Mouse (Mus musculus) neural tube, embryonic 15.5 days (tissue): ENCODE measurements around the gene Ythdc1. TPM values are rescaled to one million over a fixed set of nuclear protein-coding genes. Genes with fewer than 3 reads are reported as not detected.
"Not testable (repeated sequence)": the region's sequence is repeated elsewhere in the genome, so short reads cannot be mapped to it uniquely, and the experiment has no call there.

Experiments
- ATAC-seq: fragments of 200-750 bp; cut with Nextera tagmentation; 2 replicates; pipeline ENCODE4 v1.8.0; 2017; ENCODE audit warnings: mild to moderate bottlenecking, moderate TSS enrichment, moderate library complexity; ENCODE audit not compliant: low FRiP score
- H3K27ac ChIP-seq: fragments of 300-500 bp; sonication (generic); replicated peaks from 2 replicates; pipeline ENCODE4 v1.5.1; 2015; ENCODE audit warnings: mild to moderate bottlenecking, inconsistent platforms
- H3K27me3 ChIP-seq: fragments of 300-500 bp; sonication (generic); replicated peaks from 2 replicates; pipeline ENCODE4 v1.6.1; 2015; ENCODE audit warnings: inconsistent platforms
- H3K36me3 ChIP-seq: fragments of 300-500 bp; sonication (generic); 2 replicates; pipeline ENCODE4 v1.6.1; 2015; ENCODE audit warnings: inconsistent platforms
- H3K4me1 ChIP-seq: fragments of 300-500 bp; sonication (generic); 2 replicates; pipeline ENCODE4 v1.6.1; 2015; ENCODE audit warnings: inconsistent platforms
- H3K4me2 ChIP-seq: fragments of 300-500 bp; sonication (generic); 2 replicates; pipeline ENCODE4 v1.6.1; 2015; ENCODE audit warnings: inconsistent platforms, mild to moderate bottlenecking, moderate library complexity
- H3K4me3 ChIP-seq: fragments of 300-500 bp; sonication (generic); replicated peaks from 2 replicates; pipeline ENCODE4 v1.5.1; 2015; ENCODE audit warnings: mild to moderate bottlenecking, inconsistent platforms
- H3K9ac ChIP-seq: fragments of 300-500 bp; sonication (generic); replicated peaks from 2 replicates; pipeline ENCODE4 v1.6.1; 2015; ENCODE audit warnings: mild to moderate bottlenecking, inconsistent platforms
- H3K9me3 ChIP-seq: fragments of 300-500 bp; sonication (generic); replicated peaks from 2 replicates; pipeline ENCODE4 v1.6.1; 2016; ENCODE audit warnings: inconsistent platforms
- WGBS: fragments of 180-500 bp; shearing (Covaris S2); methylation state at CpG from one replicate; pipeline ENCODE4 v1.1.7; 2015; ENCODE audit warnings: mixed read lengths; 5-methylcytosine and 5-hydroxymethylcytosine counted together
- polyA plus RNA-seq: library from polyadenylated mRNA; unstranded; fragments of >200 nt; fragmentation: Nextera tagmentation; extraction: Ambion mirVana; gene quantifications from 2 replicates; pipeline ENCODE4 v1.2.1, GENCODE M21; 2015

Ythdc1 gene
- polyA plus RNA-seq, 1 experiment from 2014 or later: 31.5 TPM

DNA sequence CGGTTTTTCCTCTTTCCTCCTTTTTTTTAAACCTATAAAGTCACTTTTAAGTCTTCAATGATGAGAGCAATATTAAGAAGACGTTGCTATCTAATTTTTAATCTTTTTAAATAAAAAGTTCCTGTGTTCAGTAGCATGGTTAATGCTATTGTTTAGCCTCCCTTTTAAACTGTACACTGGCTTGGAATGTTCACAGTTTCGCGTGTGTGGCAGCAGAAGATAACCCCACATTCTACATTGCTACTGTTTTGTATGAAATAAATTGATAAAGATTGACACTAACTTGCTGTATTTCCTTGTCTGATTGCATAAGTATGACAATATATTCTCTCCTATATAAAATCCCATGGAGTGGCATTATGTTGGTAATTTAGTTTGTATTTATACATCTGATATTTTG lies 32.4 kb downstream of the Ythdc1 start:
- ATAC-seq, H3K9me3 ChIP-seq, H3K4me3 ChIP-seq, H3K4me2 ChIP-seq, H3K27me3 ChIP-seq, H3K4me1 ChIP-seq, H3K9ac ChIP-seq, H3K27ac ChIP-seq: not testable (repeated sequence)
- 96% methylated on average over 4 of the region's 4 CpGs for WGBS
- peaks cover 22% of the 10 kb centered on the region for H3K36me3 ChIP-seq

DNA sequence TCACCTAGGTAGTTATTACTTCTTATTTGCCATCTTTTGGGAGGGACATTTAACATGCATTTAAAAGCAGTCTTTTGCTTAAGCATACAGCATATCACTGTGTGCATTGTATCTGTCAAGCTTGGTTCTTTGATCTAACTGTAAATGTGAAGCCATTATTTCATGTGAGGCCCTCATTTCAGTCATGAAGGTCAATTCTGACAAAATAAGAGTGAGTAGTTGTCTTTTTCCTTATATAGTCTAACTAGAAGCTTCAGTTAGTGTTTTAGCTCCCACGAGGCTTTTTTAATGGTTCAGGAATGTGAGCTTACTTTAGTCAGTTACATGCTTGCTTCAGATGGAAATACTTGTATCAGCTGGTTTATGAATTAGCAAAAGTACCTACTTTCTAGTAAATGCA lies 34.1 kb downstream of the Ythdc1 start:
- no peaks in the 10 kb centered on the region for H3K27me3 ChIP-seq
- no peaks in the 10 kb centered on the region for H3K9me3 ChIP-seq
- WGBS: 96% methylated on average over 1 of the region's 1 CpGs
- no peak for ATAC-seq
- no peak overlapping the region for H3K27ac ChIP-seq
- no peak overlapping the region for H3K4me2 ChIP-seq
- no peak overlapping the region for H3K4me3 ChIP-seq
- H3K9ac ChIP-seq: no peak overlapping the region
- no peaks in the 10 kb centered on the region for H3K4me1 ChIP-seq
- H3K36me3 ChIP-seq: peaks cover 20% of the 10 kb centered on the region

DNA sequence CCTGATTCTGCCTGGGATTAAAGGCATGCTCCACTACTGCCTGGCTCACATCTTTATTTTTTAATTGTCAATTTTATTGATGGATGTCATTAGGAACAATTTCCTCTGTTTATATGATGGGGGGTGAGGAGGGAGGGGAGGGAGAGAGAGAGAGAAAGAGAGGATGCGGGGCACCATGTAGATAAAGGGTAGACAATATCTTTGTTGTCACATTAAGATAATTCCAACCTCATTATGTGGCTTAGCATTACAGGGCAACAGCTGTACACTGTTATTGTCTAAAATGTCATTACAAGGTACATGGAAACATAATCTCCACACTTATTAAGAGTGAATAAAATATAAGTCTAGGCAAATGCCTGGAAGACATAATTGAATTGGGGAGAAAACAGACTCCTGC lies 35.5 kb downstream of the Ythdc1 start:
- H3K9ac ChIP-seq: no peak overlapping the region
- 88% methylated on average over 1 of the region's 1 CpGs for WGBS
- H3K4me1 ChIP-seq: no peaks in the 10 kb centered on the region
- H3K4me2 ChIP-seq: no peak overlapping the region
- no peaks in the 10 kb centered on the region for H3K9me3 ChIP-seq
- no peak overlapping the region for H3K4me3 ChIP-seq
- H3K36me3 ChIP-seq: peaks cover 17% of the 10 kb centered on the region
- H3K27ac ChIP-seq: no peak overlapping the region
- no peaks in the 10 kb centered on the region for H3K27me3 ChIP-seq
- no peak for ATAC-seq

DNA sequence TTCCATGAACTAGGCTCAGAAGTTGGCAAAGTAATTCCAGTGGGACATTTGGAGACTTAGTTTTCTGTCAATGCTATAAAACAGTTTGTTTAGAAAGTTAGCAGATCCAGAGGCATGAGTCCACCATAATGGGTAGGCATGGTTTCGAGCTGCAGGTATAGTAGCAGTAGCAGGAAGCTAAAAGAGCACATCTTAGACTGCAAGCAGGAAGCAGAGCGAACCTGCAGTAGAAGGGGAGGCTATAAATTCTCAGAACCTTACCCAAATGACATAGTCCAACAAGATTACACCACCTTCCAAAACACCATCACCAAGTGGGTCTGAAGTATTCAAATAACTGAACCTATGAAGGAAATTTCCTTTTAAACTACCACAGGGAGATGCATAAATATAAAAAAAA lies 36.2 kb downstream of the Ythdc1 start:
- peaks cover 17% of the 10 kb centered on the region for H3K36me3 ChIP-seq
- H3K9ac ChIP-seq: no peak overlapping the region
- 96% methylated on average over 2 of the region's 2 CpGs for WGBS
- no peaks in the 10 kb centered on the region for H3K4me1 ChIP-seq
- H3K9me3 ChIP-seq: no peaks in the 10 kb centered on the region
- H3K27ac ChIP-seq: no peak overlapping the region
- no peaks in the 10 kb centered on the region for H3K27me3 ChIP-seq
- no peak for ATAC-seq
- H3K4me2 ChIP-seq: no peak overlapping the region
- no peak overlapping the region for H3K4me3 ChIP-seq

DNA sequence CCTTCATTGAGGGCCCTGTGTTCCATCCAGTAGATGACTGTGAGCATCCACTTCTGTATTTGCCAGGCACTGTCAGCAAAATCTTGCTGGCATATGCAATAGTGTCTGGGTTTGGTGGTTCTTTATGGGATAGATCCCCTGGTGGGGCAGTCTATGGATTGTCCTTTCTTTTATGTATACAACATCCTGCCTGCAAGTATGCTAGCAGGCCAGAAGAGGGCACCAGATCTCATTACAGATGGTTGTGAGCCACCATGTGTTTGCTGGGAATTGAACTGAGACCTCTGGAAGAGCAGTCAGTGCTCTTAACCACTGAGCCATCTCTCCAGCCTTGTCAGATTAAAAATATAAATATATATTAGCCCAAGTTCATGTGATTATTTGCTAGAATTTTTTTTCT lies 37.2 kb downstream of the Ythdc1 start:
- H3K27ac ChIP-seq, H3K4me2 ChIP-seq, H3K27me3 ChIP-seq, H3K4me1 ChIP-seq, H3K36me3 ChIP-seq, ATAC-seq, H3K4me3 ChIP-seq, H3K9ac ChIP-seq, H3K9me3 ChIP-seq: not testable (repeated sequence)

DNA sequence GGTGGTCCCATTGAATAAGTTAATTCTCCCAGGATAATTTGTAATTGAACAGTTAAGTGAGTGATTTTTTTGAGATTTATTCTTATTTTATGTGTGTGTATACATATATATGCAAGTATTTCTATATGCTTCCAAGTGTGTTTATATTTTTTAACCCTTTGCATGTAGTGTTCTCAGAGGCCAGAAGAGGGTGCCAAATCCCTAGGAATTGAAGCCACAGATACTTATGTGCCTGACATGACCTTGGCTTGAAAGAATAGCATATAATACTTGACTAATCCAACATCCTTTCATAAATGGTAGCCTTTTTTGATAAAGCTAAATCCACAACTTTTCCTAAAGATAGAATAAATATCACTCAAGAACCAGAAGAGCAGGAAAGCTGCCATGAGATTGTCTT lies 46.1 kb downstream of the Ythdc1 start:
- Histone ChIP-seq H3K36me3 (no peaks in the 10 kb centered on the region), H3K4me3 (no peak overlapping the region), H3K4me1 (no peaks in the 10 kb centered on the region), H3K9me3 (no peaks in the 10 kb centered on the region), H3K4me2 (no peak overlapping the region), H3K9ac (no peak overlapping the region), H3K27ac (no peak overlapping the region), H3K27me3 (no peaks in the 10 kb centered on the region)
- ATAC-seq: peak; percentile 47; the same call in 1 of the 2 replicates

DNA sequence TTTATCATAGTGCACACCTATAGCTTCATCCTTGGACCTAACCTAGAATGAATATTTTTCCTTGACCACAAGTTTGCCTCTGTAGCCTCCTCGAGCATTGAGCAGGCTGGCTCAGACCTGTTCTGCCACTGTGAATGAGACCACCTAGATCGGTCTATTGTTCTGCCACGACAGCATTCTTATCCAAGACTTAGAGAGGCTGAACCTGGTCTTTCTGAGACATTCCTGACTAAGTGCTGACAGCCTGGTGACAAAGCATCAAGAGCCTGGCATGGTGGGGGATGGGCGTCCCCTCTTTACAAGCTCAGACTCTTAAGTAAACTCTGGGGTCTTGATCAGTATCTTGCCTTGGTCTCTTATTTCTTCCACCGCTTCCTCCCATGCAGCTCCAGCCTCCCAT lies 47.6 kb downstream of the Ythdc1 start:
- no peak overlapping the region for H3K4me3 ChIP-seq
- ATAC-seq: no peak
- H3K36me3 ChIP-seq: no peaks in the 10 kb centered on the region
- no peak overlapping the region for H3K27ac ChIP-seq
- H3K9me3 ChIP-seq: no peaks in the 10 kb centered on the region
- H3K9ac ChIP-seq: no peak overlapping the region
- no peaks in the 10 kb centered on the region for H3K4me1 ChIP-seq
- 67% methylated on average over 5 of the region's 5 CpGs for WGBS
- no peaks in the 10 kb centered on the region for H3K27me3 ChIP-seq
- H3K4me2 ChIP-seq: no peak overlapping the region

DNA sequence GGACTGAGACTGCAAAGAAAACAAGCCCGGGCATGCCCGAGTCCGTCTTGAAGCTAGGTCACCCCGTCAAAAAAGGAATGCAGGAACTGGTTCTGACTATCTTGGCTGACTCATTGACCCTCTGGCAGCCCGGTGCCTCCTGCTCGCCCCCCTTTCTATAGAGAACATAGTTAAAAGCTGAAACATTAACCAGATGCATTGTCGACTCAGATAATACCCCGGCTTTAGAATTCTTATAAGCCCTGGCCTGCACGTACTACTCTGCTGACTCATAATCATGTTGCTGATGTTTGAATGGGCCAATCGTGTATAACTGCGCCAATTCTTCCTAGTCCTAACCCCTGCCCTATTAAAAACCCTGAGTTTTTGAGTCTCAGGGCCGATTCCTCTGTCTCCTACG lies 52.5 kb downstream of the Ythdc1 start:
- H3K9ac ChIP-seq, H3K4me1 ChIP-seq, H3K27me3 ChIP-seq, H3K4me3 ChIP-seq, H3K4me2 ChIP-seq, ATAC-seq, H3K27ac ChIP-seq, H3K36me3 ChIP-seq, H3K9me3 ChIP-seq: not testable (repeated sequence)
- 70% methylated on average over 13 of the region's 13 CpGs for whole genome bisulfite sequencing

DNA sequence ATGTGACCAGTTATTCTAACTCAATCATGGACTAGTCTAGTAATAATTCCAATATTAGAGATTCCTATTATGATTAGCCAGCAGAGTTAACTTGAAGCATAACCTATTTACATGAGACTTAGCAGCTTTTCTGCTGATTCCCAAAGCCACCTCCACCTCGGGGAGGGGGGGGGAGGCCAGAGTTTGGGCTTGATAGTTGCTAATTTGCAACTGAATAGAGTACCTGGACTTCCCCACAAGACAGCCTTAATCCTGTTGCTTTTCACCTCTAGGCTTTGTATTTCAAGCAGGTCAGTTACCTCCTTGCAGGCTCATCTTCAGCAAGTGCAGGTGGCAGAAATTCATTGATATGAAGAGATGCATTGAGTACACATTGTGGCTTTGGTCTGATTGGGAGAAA lies 53.7 kb downstream of the Ythdc1 start:
- Histone ChIP-seq H3K4me1 (no peaks in the 10 kb centered on the region), H3K27me3 (no peaks in the 10 kb centered on the region), H3K4me2 (no peak overlapping the region), H3K9ac (no peak overlapping the region), H3K9me3 (no peaks in the 10 kb centered on the region), H3K36me3 (no peaks in the 10 kb centered on the region), H3K4me3 (no peak overlapping the region), H3K27ac (no peak overlapping the region)
- no peak for ATAC-seq
- 10% methylated on average over 1 of the region's 1 CpGs for WGBS

DNA sequence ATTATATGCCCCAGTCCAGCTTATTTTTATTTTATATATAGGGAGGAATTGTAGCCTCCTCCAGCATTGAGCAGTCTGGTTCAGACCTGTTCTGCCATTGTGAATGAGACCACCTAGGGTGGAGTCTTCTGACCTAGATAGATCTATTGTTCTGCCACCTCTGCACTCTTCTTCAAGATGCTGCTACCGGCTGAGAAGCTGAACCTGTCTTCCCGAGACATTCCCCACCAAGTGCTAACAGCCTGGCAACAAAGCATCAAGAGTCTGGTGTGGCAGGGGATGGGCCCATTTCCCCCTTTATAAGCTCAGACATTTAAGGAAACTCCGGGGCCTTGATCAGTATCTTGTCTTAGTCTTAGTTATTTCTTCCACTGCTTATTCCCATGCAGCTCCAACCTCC lies 54.3 kb downstream of the Ythdc1 start:
- no peak overlapping the region for H3K9ac ChIP-seq
- H3K36me3 ChIP-seq: no peaks in the 10 kb centered on the region
- no peak for ATAC-seq
- H3K27ac ChIP-seq: no peak overlapping the region
- H3K4me2 ChIP-seq: no peak overlapping the region
- no peaks in the 10 kb centered on the region for H3K27me3 ChIP-seq
- H3K4me3 ChIP-seq: no peak overlapping the region
- H3K4me1 ChIP-seq: no peaks in the 10 kb centered on the region
- H3K9me3 ChIP-seq: no peaks in the 10 kb centered on the region
- 45% methylated on average over 3 of the region's 3 CpGs for WGBS

DNA sequence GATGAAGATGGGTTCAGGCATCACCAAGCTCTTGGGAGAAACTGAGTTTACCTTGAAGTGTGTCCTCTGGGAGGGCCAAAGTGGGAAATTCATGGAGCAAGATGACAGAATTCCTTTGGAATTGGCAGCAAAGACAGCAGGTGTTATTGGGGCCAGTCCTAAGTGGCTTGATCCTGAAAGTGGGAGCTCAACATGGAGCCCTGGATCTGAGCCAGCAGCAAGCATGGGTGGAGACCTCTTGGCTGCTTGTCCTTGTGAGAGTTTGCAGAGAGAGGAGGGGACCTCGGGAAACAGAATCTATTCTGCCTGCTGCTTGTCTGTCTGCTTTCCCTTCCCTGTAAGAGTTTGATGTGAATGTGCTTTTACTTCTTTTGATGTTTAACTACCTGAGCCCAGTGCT lies 67.9 kb downstream of the Ythdc1 start:
- Histone ChIP-seq H3K4me2 (no peak overlapping the region), H3K4me3 (no peak overlapping the region), H3K9ac (no peak overlapping the region), H3K27ac (no peak overlapping the region), H3K27me3 (no peaks in the 10 kb centered on the region), H3K9me3 (no peaks in the 10 kb centered on the region), H3K36me3 (no peaks in the 10 kb centered on the region), H3K4me1 (no peaks in the 10 kb centered on the region)
- ATAC-seq: no peak
- WGBS: 80% methylated on average over 1 of the region's 1 CpGs
